Mouse (Mus musculus): ENCODE data around the gene Slc23a4.

Slc23a4 gene

DNA sequence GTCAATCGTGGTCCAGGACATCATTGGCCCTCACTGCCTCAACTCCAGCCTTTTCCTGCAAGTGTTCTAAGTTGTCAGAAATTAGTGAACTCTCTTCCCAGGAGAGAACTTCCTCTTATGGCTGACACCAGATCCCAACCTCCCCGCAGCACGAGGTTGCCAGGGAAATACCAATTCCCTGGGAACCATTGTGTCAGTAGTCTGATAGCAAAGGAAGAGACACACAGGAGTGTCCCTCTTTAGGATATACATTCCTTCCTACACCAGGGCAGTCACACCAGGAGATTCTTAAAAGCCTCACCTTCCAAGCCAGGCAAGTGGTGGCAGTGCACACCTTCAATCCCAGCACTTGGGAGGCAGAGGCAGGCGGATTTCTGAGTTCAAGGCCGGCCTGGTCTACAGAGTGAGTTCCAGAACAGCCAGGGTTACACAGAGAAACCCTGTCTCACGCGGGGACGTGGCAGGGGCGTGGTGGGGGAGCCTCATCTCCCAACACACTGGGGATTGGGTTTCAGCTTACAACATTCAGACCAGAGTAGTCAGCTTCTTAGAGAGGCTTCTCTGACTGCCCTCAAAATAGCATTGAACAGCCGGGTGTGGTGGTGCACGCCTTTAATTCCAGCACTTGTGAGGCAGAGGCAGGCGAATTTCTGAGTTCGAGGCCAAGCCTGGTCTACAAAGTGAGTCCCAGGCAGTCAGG is 74.7 kb downstream of the Slc23a4 start:
- DNase-seq (ENCODE audit: low read depth, low spot score) = no peak

DNA sequence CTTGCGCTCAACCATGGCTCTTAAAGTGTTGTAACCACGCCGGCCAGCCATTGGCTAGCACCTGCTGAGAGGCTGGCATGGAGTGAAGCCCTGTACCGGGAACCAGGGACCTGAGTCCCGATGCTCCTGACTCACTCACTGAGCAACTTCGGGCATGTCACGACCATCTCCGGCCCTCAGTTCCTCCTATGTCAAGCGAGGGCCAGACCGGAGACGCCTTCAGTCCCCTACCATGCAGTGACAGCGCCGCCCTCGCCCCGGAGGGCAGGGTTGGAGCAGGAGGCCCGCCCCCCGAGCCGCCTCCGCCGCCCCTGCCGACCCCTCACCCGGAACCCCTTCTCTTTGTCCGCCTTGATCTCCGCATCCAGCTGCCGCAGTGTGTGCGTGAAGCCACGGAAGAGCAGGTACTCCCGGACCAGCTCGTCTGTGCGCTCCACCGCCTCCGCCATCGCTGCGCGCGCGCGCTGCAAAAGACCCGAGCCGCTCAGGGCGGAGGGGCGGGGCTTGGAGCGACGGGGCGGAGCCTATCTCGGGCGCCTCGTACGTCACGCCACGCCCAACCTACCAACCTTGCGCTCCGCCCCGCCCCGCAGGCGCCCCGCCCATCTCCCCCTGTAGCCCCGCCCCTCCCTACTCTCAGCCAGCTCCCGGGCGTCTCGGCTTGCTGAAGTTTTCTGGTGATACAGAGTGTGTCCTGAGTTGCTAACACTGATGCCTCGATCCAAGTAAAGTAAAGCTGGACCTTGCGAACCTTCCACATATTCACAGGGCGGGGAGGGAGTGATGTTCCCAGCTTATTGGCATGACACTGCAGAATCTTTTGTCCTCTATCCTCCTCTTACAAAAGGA is 77.6 kb downstream of the Slc23a4 start, which contains the start of gene Wdr91:
Gene Wdr91 (minus strand): TSS at position 506 of the 849 bp plus-strand sequence.
- peak; percentile 94 for DNase-seq (ENCODE audit: low read depth, low spot score)

DNA sequence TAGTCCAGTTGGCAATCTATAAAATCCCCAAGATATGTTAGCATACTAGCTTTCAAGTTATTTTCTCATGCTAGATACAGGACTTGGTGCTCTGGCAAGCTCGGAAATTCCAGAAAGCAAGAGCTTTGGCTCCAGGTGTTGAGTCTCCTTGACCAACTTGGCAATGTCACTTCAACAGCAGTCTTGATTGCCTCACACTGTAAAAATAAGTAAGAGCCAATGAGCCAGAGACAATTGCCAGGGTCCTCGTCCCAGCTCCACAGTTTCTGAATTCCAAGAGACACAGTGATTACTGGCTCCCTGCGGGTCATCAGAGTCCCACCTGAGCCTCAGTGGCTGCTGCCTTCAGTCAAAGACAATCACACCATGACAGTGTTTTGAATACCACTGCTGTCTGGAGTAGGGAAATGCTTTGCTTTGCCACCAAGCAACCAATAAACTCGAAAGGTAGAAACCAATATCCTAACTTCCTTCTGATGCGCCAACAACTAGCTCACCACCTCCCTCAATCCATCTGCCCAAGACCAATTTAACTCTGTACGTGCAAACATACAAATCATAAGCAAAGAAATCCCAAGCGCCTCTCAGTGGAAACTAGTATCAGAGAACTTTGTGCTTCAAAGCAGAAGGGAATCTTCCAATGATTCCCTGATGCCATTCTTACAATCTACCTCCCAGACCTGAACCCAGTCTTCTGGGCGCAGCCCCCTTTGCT is 78.4 kb downstream of the Slc23a4 start:
- DNase-seq (ENCODE audit: low read depth, low spot score) = no peak

DNA sequence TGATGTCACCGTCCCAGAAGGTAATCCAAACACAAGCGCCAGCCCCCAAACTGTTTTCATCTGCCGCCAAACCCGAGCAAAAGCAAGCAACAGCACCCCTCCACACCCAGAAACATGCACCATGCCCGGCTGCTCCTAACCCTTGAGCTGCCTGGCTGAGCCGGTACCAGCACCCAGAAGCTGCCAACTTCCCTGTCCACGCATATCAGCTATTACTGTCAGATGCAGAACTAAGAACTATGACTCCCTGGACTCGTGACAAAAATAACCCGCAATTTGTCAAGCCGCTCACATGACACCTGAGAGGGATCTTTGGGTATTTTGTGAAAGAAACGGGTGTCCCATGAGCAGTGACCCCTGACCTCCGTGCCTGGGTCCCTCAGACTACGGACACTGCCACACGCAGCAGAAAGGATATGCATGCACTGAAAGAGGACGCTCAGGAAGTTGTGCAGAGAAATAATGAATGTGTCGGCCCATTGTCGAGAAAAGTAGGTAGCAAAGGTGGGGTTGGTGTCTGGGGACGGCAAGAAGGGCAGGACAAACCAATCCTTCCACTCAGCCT is 80.4 kb downstream of the Slc23a4 start:
- no peak for DNase-seq (ENCODE audit: low read depth, low spot score)

GRCm38 (mm10) chr6:34907121-34907614 is 81.0 kb downstream of the Slc23a4 start:
- no peak for DNase-seq (ENCODE audit: low read depth, low spot score)

DNA sequence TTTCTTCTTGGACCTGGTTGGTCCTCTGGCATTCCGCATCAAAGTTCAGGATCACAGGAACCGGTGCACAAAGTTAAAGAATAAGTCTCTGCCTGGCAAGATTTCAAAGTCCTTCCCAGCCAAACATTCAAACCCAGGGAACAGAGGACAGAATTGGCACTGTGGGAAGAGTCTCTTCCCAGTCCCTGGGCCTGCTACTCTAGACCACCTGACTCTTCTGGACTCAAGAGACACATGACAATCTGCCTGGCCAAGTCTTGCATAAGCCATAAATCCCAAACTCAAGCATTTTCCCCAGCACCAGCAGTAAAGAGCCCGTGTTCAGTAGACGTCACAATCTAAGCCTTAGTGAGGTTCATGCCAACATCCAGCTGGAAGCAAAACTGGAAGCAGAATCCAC is 81.5 kb downstream of the Slc23a4 start:
- no peak for DNase-seq (ENCODE audit: low read depth, low spot score)

GRCm38 (mm10) chr6:34906125-34906524 is 82.1 kb downstream of the Slc23a4 start:
- no peak for DNase-seq (ENCODE audit: low read depth, low spot score)

DNA sequence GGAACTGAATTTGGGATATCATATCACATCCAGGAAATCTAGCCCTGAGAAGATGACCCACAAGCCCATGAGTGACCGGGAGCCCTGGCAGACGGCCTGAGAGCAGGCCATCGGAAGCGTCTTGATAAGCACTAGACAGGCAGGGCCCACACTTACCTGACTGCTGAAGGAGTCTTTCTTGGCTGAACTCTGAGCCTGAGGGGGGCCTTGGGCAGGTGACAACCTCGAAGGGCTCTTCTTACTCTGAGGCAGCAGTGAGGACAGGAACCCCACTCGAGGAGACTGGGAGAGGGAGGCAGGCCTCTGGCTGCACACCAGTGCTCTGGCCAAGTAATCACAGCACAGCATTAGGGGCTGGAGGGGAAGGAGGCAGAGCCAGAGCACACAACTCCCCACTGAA is 83.8 kb downstream of the Slc23a4 start:
- no peak for DNase-seq (ENCODE audit: low read depth, low spot score)

- no peak for DNase-seq (ENCODE audit: low read depth, low spot score)
Measured at GRCm38 (mm10) chr6:34903851-34904250, 84.4 kb downstream of the Slc23a4 start.

- DNase-seq (ENCODE audit: low read depth, low spot score) = no peak
Measured at GRCm38 (mm10) chr6:34903441-34903840, 84.8 kb downstream of the Slc23a4 start.

DNA sequence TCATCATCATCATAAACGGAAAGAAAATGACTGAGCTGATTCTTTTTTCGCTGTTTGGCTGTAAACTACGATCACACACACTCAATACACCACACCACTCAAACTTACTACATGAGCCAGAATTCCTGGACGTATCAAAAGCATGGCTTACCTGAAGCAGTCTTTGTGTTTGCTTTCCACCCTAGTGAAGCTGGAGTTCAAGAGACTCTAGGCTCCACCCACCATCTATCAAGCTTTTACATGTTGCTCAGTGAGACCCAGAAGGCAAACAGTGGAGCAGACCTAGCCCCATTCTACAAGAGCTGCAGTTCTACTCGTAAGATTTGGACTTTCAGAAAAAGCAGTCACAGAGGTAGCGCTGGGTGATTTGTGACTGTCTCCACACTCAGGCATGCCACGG is 85.6 kb downstream of the Slc23a4 start:
- DNase-seq (ENCODE audit: low read depth, low spot score) = no peak

DNA sequence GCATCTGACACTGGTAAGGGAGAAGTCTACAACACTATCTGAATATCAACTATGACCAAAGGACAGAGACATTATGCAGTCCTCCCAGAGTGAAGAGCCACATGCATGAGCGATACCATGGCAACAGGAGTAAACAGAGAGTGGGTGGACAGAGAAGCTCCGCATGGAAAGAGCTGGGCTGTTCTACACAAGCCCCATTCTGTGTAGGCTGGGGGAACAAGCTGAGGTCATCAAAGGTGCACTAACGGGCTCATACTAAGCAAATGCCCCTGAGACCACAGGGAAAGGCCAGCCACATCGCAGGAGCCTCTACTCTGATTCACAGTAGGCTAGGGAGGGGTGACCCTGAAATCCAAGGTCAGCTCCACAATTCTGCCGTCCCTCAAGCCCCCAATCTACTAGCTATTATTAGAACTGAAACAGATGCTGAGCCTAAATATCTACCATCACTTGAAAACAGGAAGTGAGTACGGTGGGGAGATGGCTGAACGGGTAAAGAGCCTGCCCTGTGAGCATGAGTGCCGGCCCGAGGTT is 86.2 kb downstream of the Slc23a4 start:
- DNase-seq (ENCODE audit: low read depth, low spot score) = no peak

DNA sequence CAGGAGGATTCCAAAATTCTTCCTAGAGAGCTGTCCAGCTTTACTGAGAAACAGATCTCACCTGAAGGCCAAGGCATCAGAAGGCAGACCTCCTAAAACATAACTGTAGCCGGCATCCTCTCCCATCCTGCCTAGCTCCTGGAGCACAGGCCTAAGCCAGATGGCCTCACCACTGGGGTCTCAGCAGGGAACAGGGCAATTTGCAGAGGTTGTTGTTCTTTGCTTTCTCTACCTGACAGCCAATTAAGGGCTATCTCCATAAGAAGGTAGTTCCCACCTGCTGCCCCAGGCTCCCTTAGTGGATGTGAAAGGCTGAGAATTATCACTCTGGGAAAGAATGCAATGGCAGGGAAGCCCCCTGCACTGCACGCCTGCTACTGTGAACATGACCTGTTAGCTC is 87.2 kb downstream of the Slc23a4 start:
- DNase-seq (ENCODE audit: low read depth, low spot score) = no peak

- no peak for DNase-seq (ENCODE audit: low read depth, low spot score)
Measured at GRCm38 (mm10) chr6:34899127-34899526, 89.1 kb downstream of the Slc23a4 start.

DNA sequence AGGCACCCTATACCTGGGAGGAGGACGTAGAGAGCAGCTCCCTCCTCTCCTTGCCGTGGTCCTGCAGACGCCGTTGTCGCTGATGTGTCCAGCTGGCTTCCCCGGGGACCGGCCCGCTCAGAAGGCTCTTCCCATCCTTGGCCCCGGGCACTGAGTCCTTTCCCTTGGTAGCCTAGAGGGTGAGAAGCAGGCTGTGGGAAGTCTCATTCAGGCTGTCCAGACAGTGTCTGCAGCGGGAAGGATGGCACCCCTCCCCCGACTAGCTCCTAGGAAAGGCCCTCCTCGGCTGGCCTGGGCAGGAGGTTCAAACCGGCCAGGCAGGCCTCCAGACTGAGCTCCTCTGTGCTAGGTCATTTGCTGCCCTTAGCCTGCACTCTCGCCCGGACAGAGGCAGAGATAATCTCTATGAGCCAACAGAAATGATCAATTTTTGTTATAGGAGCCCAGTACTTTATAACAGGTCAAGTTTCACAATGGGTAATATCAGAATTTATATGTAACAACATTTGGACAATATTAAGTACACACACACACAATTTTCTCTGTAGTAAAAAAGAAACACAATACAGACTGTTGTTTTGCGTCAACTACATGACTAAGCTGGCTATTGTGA is 91.9 kb downstream of the Slc23a4 start:
- DNase-seq (ENCODE audit: low read depth, low spot score) = no peak

DNA sequence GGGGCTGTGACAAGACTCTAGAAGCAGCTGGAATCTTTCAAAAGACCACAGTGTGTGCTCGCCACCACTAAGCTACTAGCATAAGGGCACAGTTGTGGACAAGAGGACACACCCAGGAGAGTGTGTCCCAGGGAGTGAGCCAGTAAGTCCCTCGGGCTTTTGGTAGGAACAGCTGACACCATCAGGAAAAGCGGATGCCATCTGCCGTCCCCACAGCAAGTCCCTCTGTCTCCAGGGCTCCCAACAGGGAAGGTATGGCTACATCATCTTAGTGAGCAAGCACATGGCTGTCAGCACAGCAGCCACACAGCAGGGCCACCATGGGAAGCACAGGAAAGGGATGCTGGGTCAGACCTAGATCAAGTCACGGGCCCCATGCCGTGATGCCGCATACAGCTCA is 92.6 kb downstream of the Slc23a4 start:
- DNase-seq (ENCODE audit: low read depth, low spot score) = no peak
